Mouse (Mus musculus) limb, embryonic 14.5 days (tissue): Measurements from ENCODE around the gene Nos1ap. TPM values are rescaled to one million over a fixed set of nuclear protein-coding genes. Genes with fewer than 3 reads are reported as not detected.

Experiments
- ATAC-seq: fragments of 200-750 bp; cut with Nextera tagmentation; 2 replicates; pipeline ENCODE4 v1.8.0; 2017; ENCODE audit warnings: low read depth, moderate number of reproducible peaks, moderate TSS enrichment; ENCODE audit not compliant: low FRiP score
- DNase-seq: peaks from one replicate; pipeline ENCODE4 v3.0.0-alpha.2; 2015; ENCODE audit warnings: low spot score
- H3K27ac ChIP-seq: fragments of 300-500 bp; sonication (generic); replicated peaks from 2 replicates; pipeline ENCODE4 v1.5.1; 2014; ENCODE audit warnings: low read depth, mild to moderate bottlenecking, low read length, moderate library complexity, mixed read lengths
- H3K27me3 ChIP-seq: fragments of 300-500 bp; sonication (generic); 2 replicates; pipeline ENCODE4 v1.6.1; 2014; ENCODE audit warnings: low read length, mixed read lengths; ENCODE audit not compliant: control insufficient read depth, insufficient read depth
- H3K36me3 ChIP-seq: fragments of 300-500 bp; sonication (generic); 2 replicates; pipeline ENCODE4 v1.6.1; 2014; ENCODE audit warnings: mild to moderate bottlenecking, low read length, moderate library complexity, mixed read lengths; ENCODE audit not compliant: control insufficient read depth, insufficient read depth
- H3K4me1 ChIP-seq: fragments of 300-500 bp; sonication (generic); 2 replicates; pipeline ENCODE4 v1.6.1; 2014; ENCODE audit warnings: antibody characterized with exemption, low read length, mixed read lengths; ENCODE audit not compliant: control insufficient read depth, insufficient read depth
- H3K4me2 ChIP-seq: fragments of 300-500 bp; sonication (generic); replicated peaks from 2 replicates; pipeline ENCODE4 v1.6.1; 2014; ENCODE audit warnings: low read depth, mild to moderate bottlenecking, low read length, moderate library complexity; ENCODE audit not compliant: severe bottlenecking
- H3K4me3 ChIP-seq: fragments of 300-500 bp; sonication (generic); replicated peaks from 2 replicates; pipeline ENCODE4 v1.5.1; 2014; ENCODE audit warnings: low read length
- H3K9ac ChIP-seq: fragments of 300-500 bp; sonication (generic); 2 replicates; pipeline ENCODE4 v1.6.1; 2014; ENCODE audit warnings: mild to moderate bottlenecking, low read depth, low read length, moderate library complexity; ENCODE audit not compliant: severe bottlenecking
- H3K9me3 ChIP-seq: fragments of 300-500 bp; sonication (generic); 2 replicates; pipeline ENCODE4 v1.6.1; 2016; ENCODE audit warnings: low read length; ENCODE audit not compliant: control insufficient read depth
- POLR2A ChIP-seq: fragments of 200-500 bp; IDR thresholded peaks from 2 replicates; pipeline ENCODE4 v1.8.0; 2012; ENCODE audit warnings: inconsistent platforms, mild to moderate bottlenecking, moderate library complexity, borderline replicate concordance; ENCODE audit not compliant: insufficient read depth, insufficient read length; ENCODE audit errors: extremely low read depth
- WGBS: fragments of 180-500 bp; shearing (Covaris S2); extraction: QIAGEN DNeasy Blood & Tissue Kit; methylation state at CpG from one replicate; pipeline ENCODE4 v1.1.7; 2014; 5-methylcytosine and 5-hydroxymethylcytosine counted together
- polyA plus RNA-seq, 2 experiments: library from polyadenylated mRNA; depleted of rRNA in 1 of 2; stranded (reverse) in 1 of 2; unstranded in 1 of 2; fragments of >200 nt; fragmentation: Nextera tagmentation in 1 of 2; extraction: Ambion mirVana in 1 of 2; gene quantifications; 2 replicates each; pipeline versions ENCODE4 v1.2.1 to v1.2.3; 2012 to 2014

Gene Nos1ap
- polyA plus RNA-seq, 2 experiments, result 10.2 to 11.6 TPM

DNA sequence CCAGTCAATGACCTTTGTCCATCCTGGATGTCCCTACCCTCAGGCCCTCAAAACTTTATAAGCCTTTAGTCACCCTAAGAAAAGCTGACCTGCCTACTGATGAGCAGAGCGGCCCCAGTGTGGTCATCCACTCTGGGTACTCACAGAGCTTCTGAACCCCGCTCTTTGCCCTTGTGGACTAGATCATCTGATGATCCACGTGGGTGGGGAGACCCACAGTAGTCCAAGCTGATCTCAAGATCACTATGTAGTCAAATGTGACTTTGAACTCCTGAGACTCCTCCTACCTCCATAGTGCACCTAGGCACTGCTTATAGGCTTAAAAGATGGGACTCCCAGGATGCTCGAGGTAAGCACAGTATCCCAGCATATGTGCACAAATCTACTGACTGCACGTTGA lies 157.4 kb downstream of the Nos1ap start:
- no peak for DNase-seq
- Histone ChIP-seq H3K4me2 (no peak overlapping the region), H3K27me3 (no peaks in the 10 kb centered on the region), H3K9ac (no peak overlapping the region), H3K27ac (no peak overlapping the region), H3K9me3 (no peaks in the 10 kb centered on the region), H3K36me3 (no peaks in the 10 kb centered on the region), H3K4me1 (peaks cover 6% of the 10 kb centered on the region; the same call in 1 of the 2 replicates), H3K4me3 (no peak overlapping the region)
- WGBS, result 86% methylated on average over 5 of the region's 5 CpGs
- TF ChIP-seq POLR2A, result no peak
- ATAC-seq, result no peak

DNA sequence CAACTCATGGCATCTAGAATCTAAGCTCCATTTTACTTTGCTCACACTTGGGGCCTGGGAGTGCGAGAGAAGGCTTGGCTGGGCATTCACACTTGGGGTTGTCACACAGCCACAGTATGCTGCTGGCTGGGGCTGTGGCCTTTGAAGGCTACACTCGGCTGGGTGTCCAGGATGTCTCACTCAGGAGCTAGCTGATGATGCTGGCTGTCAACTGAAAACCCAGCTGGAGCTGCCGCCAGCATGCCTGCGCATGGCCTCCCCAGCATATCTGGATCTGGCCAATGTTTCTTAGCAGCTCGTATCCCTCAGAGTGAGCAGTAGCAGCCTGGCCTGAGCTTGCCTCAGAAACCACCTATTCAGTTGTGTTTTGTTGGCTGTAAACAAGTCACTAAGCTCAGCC lies 158.3 kb downstream of the Nos1ap start:
- H3K4me1 ChIP-seq, result peaks cover 6% of the 10 kb centered on the region; the same call in 1 of the 2 replicates
- WGBS, result 41% methylated on average over 5 of the region's 5 CpGs
- no peak for TF ChIP-seq POLR2A
- H3K27ac ChIP-seq, result no peak overlapping the region
- DNase-seq (no peak), ATAC-seq (no peak)
- no peak overlapping the region for H3K9ac ChIP-seq
- H3K36me3 ChIP-seq, result no peaks in the 10 kb centered on the region
- no peaks in the 10 kb centered on the region for H3K27me3 ChIP-seq
- H3K9me3 ChIP-seq, result no peaks in the 10 kb centered on the region
- H3K4me2 ChIP-seq, result no peak overlapping the region
- H3K4me3 ChIP-seq, result no peak overlapping the region

DNA sequence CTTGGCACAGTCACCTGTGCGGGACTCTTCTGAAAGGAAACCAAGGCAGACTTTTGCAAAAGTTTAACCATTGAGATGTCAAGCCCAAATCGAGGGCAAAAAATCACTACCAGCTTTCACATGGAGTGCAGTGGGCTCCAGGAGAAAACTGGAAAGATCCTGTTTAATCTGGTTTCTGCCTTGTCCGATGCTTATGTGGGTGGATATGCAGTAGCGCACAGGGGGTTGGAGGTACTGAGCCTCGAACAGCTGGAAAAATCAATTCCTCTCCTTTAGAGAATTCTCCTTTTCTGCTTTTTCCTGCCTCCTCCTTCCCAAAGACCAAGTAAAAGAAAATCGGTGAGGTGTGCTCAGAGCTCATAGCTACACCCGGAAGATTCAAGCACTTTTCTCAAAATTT lies 159.0 kb downstream of the Nos1ap start:
- Histone ChIP-seq H3K9me3 (no peaks in the 10 kb centered on the region), H3K4me2 (no peak overlapping the region), H3K36me3 (no peaks in the 10 kb centered on the region), H3K27me3 (no peaks in the 10 kb centered on the region), H3K27ac (no peak overlapping the region), H3K9ac (no peak overlapping the region), H3K4me1 (peaks cover 6% of the 10 kb centered on the region; the same call in 1 of the 2 replicates), H3K4me3 (no peak overlapping the region)
- 91% methylated on average over 7 of the region's 7 CpGs for WGBS
- ATAC-seq (no peak), DNase-seq (no peak)
- TF ChIP-seq POLR2A, result no peak

DNA sequence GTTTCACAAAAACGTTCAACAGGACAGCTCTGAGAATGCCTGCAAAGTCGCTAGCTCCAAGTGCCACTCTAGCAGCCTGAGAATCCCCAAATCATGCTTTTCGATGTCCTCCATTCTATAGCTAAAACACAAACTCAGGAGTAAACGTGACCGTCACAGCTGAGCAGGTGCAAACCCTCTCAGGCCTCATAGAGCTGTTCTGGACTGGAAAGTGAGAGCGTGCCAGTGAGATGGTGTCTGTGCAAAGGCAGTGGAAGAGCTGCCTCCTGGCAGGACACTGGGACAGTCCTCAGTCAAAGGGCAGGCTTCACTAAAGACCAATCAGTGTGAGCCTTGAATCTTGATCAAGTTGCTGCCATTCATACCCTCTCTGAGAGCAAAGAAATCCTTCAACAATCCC lies 160.0 kb downstream of the Nos1ap start:
- Histone ChIP-seq H3K4me3 (no peak overlapping the region), H3K27me3 (no peaks in the 10 kb centered on the region), H3K4me1 (peaks cover 6% of the 10 kb centered on the region; the same call in 1 of the 2 replicates), H3K4me2 (no peak overlapping the region), H3K27ac (no peak overlapping the region), H3K9me3 (no peaks in the 10 kb centered on the region), H3K36me3 (no peaks in the 10 kb centered on the region), H3K9ac (no peak overlapping the region)
- WGBS, result 74% methylated on average over 6 of the region's 6 CpGs
- no peak for TF ChIP-seq POLR2A
- ATAC-seq (no peak), DNase-seq (no peak)

DNA sequence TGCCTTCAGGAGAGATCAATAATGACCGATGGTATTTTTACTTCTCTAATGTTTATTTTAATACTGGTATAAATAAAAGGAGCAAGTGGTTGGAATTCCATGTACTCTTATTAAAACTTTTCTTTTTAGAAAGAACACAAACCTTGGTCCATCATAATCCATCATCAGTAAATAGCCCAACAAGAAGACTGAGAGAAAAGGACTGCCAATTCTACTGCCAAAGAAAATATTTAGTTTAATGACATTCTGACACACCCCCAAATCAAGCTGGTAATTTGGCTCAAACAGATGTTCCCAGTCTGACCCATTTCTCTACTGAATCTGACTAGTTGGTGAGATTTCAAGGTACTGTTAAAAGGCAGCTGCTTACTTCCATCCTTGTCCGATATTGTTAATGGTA lies 161.5 kb downstream of the Nos1ap start:
- H3K9me3 ChIP-seq, result no peaks in the 10 kb centered on the region
- no peak overlapping the region for H3K4me3 ChIP-seq
- H3K9ac ChIP-seq, result no peak overlapping the region
- TF ChIP-seq POLR2A, result no peak
- ATAC-seq (no peak), DNase-seq (no peak)
- no peak overlapping the region for H3K4me2 ChIP-seq
- WGBS, result 77% methylated on average over 2 of the region's 2 CpGs
- H3K4me1 ChIP-seq, result peaks cover 6% of the 10 kb centered on the region; the same call in 1 of the 2 replicates
- H3K27ac ChIP-seq, result no peak overlapping the region
- H3K27me3 ChIP-seq, result no peaks in the 10 kb centered on the region
- H3K36me3 ChIP-seq, result no peaks in the 10 kb centered on the region
